Mouse (Mus musculus) forebrain, embryonic 12.5 days (tissue): ENCODE measurements around the gene Rexo1. TPM values are rescaled to one million over a fixed set of nuclear protein-coding genes. Genes with fewer than 3 reads are reported as not detected.

Experiments
- ATAC-seq: fragments of 200-750 bp; cut with Nextera tagmentation; 2 replicates; pipeline ENCODE4 v1.8.0; 2017; ENCODE audit warnings: moderate TSS enrichment; ENCODE audit not compliant: low FRiP score
- H3K27ac ChIP-seq: fragments of 300-500 bp; sonication (generic); 2 replicates; pipeline ENCODE4 v1.5.1; 2016; ENCODE audit warnings: mild to moderate bottlenecking
- H3K27me3 ChIP-seq: fragments of 300-500 bp; sonication (generic); 2 replicates; pipeline ENCODE4 v1.6.1; 2016; ENCODE audit warnings: mild to moderate bottlenecking
- H3K36me3 ChIP-seq: fragments of 300-500 bp; sonication (generic); replicated peaks from 2 replicates; pipeline ENCODE4 v1.6.1; 2016; ENCODE audit warnings: mild to moderate bottlenecking
- H3K4me1 ChIP-seq: fragments of 300-500 bp; sonication (generic); 2 replicates; pipeline ENCODE4 v1.6.1; 2016
- H3K4me2 ChIP-seq: fragments of 300-500 bp; sonication (generic); 2 replicates; pipeline ENCODE4 v1.6.1; 2016; ENCODE audit warnings: mild to moderate bottlenecking, moderate library complexity
- H3K4me3 ChIP-seq: fragments of 300-500 bp; sonication (generic); replicated peaks from 2 replicates; pipeline ENCODE4 v1.5.1; 2016; ENCODE audit warnings: mild to moderate bottlenecking
- H3K9ac ChIP-seq: fragments of 300-500 bp; sonication (generic); 2 replicates; pipeline ENCODE4 v1.6.1; 2016; ENCODE audit warnings: mild to moderate bottlenecking
- H3K9me3 ChIP-seq: fragments of 300-500 bp; sonication (generic); 2 replicates; pipeline ENCODE4 v1.6.1; 2016
- WGBS: fragments of 180-500 bp; shearing (Covaris S2); methylation state at CpG from one replicate; pipeline ENCODE4 v1.1.7; 2016; 5-methylcytosine and 5-hydroxymethylcytosine counted together
- polyA plus RNA-seq: library from polyadenylated mRNA; unstranded; fragments of >200 nt; fragmentation: Nextera tagmentation; extraction: Ambion mirVana; gene quantifications from 2 replicates; pipeline ENCODE4 v1.2.1, GENCODE M21; 2016

The Rexo1 gene
- polyA plus RNA-seq, 1 experiment from 2014 or later: 31.0 TPM

GRCm38 (mm10) chr10:80513739-80514138 is 47.6 kb downstream of the Rexo1 start:
- Histone ChIP-seq H3K4me1 (peaks cover 18% of the 10 kb centered on the region), H3K9me3 (no peaks in the 10 kb centered on the region), H3K36me3 (no peaks in the 10 kb centered on the region), H3K27ac (no peak overlapping the region), H3K4me3 (peak overlapping the region; percentile 7; the same call in 1 of the 2 replicates), H3K4me2 (0 out of 2 replicates have a peak overlapping the region, but pooled peaks have one; percentile 21), H3K27me3 (peaks cover 63% of the 10 kb centered on the region), H3K9ac (peak overlapping the region; percentile 33)
- ATAC-seq: no peak
- 8% methylated on average over 19 of the region's 19 CpGs for WGBS

GRCm38 (mm10) chr10:80510273-80510660 is 51.1 kb downstream of the Rexo1 start:
- no peak overlapping the region for H3K4me3 ChIP-seq
- peaks cover 87% of the 10 kb centered on the region for H3K27me3 ChIP-seq
- H3K27ac ChIP-seq: no peak overlapping the region
- no peak overlapping the region for H3K9ac ChIP-seq
- no peaks in the 10 kb centered on the region for H3K9me3 ChIP-seq
- peaks cover 23% of the 10 kb centered on the region for H3K4me1 ChIP-seq
- ATAC-seq: no peak
- H3K4me2 ChIP-seq: no peak overlapping the region
- 57% methylated on average over 10 of the region's 10 CpGs for WGBS
- H3K36me3 ChIP-seq: no peaks in the 10 kb centered on the region

- H3K27ac ChIP-seq: no peak overlapping the region
- H3K27me3 ChIP-seq: peaks cover 87% of the 10 kb centered on the region
- H3K9ac ChIP-seq: 0 out of 2 replicates have a peak overlapping the region, but pooled peaks have one; percentile 17
- peak; percentile 57; the same call in 1 of the 2 replicates for ATAC-seq
- H3K4me3 ChIP-seq: peak overlapping the region; percentile 32
- peaks cover 27% of the 10 kb centered on the region for H3K4me1 ChIP-seq
- H3K36me3 ChIP-seq: no peaks in the 10 kb centered on the region
- no peaks in the 10 kb centered on the region for H3K9me3 ChIP-seq
- 10% methylated on average over 20 of the region's 20 CpGs for WGBS
- peak overlapping the region; percentile 57 for H3K4me2 ChIP-seq
Measured at GRCm38 (mm10) chr10:80509412-80510272, 51.7 kb downstream of the Rexo1 start.

GRCm38 (mm10) chr10:80506222-80506621 is 55.1 kb downstream of the Rexo1 start:
- Histone ChIP-seq H3K27ac (no peak overlapping the region), H3K27me3 (peaks cover 88% of the 10 kb centered on the region), H3K9me3 (no peaks in the 10 kb centered on the region), H3K36me3 (no peaks in the 10 kb centered on the region), H3K4me1 (peaks cover 14% of the 10 kb centered on the region), H3K9ac (no peak overlapping the region), H3K4me2 (no peak overlapping the region), H3K4me3 (no peak overlapping the region)
- WGBS: 0% methylated on average over 11 of the region's 11 CpGs
- 0 out of 2 replicates have a peak, but pooled peaks have one; percentile 25 for ATAC-seq

GRCm38 (mm10) chr10:80504724-80505123 is 56.6 kb downstream of the Rexo1 start:
- Histone ChIP-seq H3K27ac (no peak overlapping the region), H3K9ac (no peak overlapping the region), H3K27me3 (peaks cover 91% of the 10 kb centered on the region), H3K9me3 (no peaks in the 10 kb centered on the region), H3K4me2 (no peak overlapping the region), H3K4me3 (no peak overlapping the region), H3K36me3 (no peaks in the 10 kb centered on the region), H3K4me1 (peaks cover 12% of the 10 kb centered on the region)
- ATAC-seq: peak; percentile 21; the same call in 1 of the 2 replicates
- WGBS: 3% methylated on average over 8 of the region's 9 CpGs

GRCm38 (mm10) chr10:80503599-80504220 is 57.6 kb downstream of the Rexo1 start:
- H3K9ac ChIP-seq: no peak overlapping the region
- under 1% methylated on average over 27 of the region's 27 CpGs for WGBS
- no peaks in the 10 kb centered on the region for H3K9me3 ChIP-seq
- H3K4me1 ChIP-seq: peaks cover 9% of the 10 kb centered on the region
- 0 out of 2 replicates have a peak overlapping the region, but pooled peaks have one; percentile 3 for H3K4me3 ChIP-seq
- H3K36me3 ChIP-seq: no peaks in the 10 kb centered on the region
- no peak for ATAC-seq
- no peak overlapping the region; the same call in 1 of the 2 replicates for H3K4me2 ChIP-seq
- H3K27me3 ChIP-seq: peaks cover 93% of the 10 kb centered on the region
- no peak overlapping the region for H3K27ac ChIP-seq

- Histone ChIP-seq H3K4me3 (no peak overlapping the region), H3K9me3 (no peaks in the 10 kb centered on the region), H3K36me3 (no peaks in the 10 kb centered on the region), H3K4me1 (peaks cover 9% of the 10 kb centered on the region), H3K4me2 (no peak overlapping the region), H3K9ac (no peak overlapping the region), H3K27ac (no peak overlapping the region), H3K27me3 (peaks cover 95% of the 10 kb centered on the region)
- WGBS: under 1% methylated on average over 22 of the region's 22 CpGs
- ATAC-seq: no peak
Measured at GRCm38 (mm10) chr10:80502819-80503314, 58.5 kb downstream of the Rexo1 start.

- Histone ChIP-seq H3K27me3 (peaks cover 95% of the 10 kb centered on the region), H3K4me3 (no peak overlapping the region), H3K36me3 (no peaks in the 10 kb centered on the region), H3K4me2 (no peak overlapping the region), H3K9ac (no peak overlapping the region), H3K4me1 (peaks cover 9% of the 10 kb centered on the region), H3K9me3 (no peaks in the 10 kb centered on the region), H3K27ac (no peak overlapping the region)
- ATAC-seq: no peak
- 2% methylated on average over 7 of the region's 7 CpGs for WGBS
Measured at GRCm38 (mm10) chr10:80502291-80502690, 59.1 kb downstream of the Rexo1 start.

GRCm38 (mm10) chr10:80496421-80496820 is 64.9 kb downstream of the Rexo1 start:
- under 1% methylated on average over 20 of the region's 20 CpGs for WGBS
- no peaks in the 10 kb centered on the region for H3K36me3 ChIP-seq
- peaks cover 29% of the 10 kb centered on the region for H3K4me1 ChIP-seq
- 0 out of 2 replicates have a peak overlapping the region, but pooled peaks have one; percentile 17 for H3K9ac ChIP-seq
- no peak overlapping the region for H3K27ac ChIP-seq
- H3K9me3 ChIP-seq: no peaks in the 10 kb centered on the region
- ATAC-seq: no peak
- peak overlapping the region; percentile 42; the same call in 1 of the 2 replicates for H3K4me3 ChIP-seq
- 0 out of 2 replicates have a peak overlapping the region, but pooled peaks have one; percentile 21 for H3K4me2 ChIP-seq
- H3K27me3 ChIP-seq: peaks cover 100% of the 10 kb centered on the region

- Histone ChIP-seq H3K4me1 (peaks cover 29% of the 10 kb centered on the region), H3K27ac (no peak overlapping the region)
Measured at GRCm38 (mm10) chr10:80495901-80496300, 65.5 kb downstream of the Rexo1 start.

GRCm38 (mm10) chr10:80494732-80495131 is 66.6 kb downstream of the Rexo1 start, which contains the start of gene Onecut3:
Gene Onecut3 (plus strand): TSS chr10:80494835.
- H3K4me2 ChIP-seq: peak within 1 kb of the TSS; percentile 65
- peaks cover 100% of the 10 kb centered on the region for H3K27me3 ChIP-seq
- H3K27ac ChIP-seq: no peak within 1 kb of the TSS
- H3K4me3 ChIP-seq: peak within 1 kb of the TSS; percentile 42
- WGBS: 0% methylated on average over 42 of the region's 42 CpGs
- no peaks in the 10 kb centered on the region for H3K36me3 ChIP-seq
- peak; percentile 63 for ATAC-seq
- no peak within 1 kb of the TSS; the same call in 1 of the 2 replicates for H3K9ac ChIP-seq
- no peaks in the 10 kb centered on the region for H3K9me3 ChIP-seq
- peaks cover 29% of the 10 kb centered on the region for H3K4me1 ChIP-seq

More at GRCm38 (mm10) chr10:80495901-80496300, 65.5 kb downstream of the Rexo1 start:
- no peaks in the 10 kb centered on the region for H3K9me3 ChIP-seq
- H3K4me3 ChIP-seq: peak overlapping the region; percentile 42
- H3K9ac ChIP-seq: peak overlapping the region; percentile 17; the same call in 1 of the 2 replicates
- no peaks in the 10 kb centered on the region for H3K36me3 ChIP-seq
- under 1% methylated on average over 35 of the region's 35 CpGs for WGBS
- peaks cover 100% of the 10 kb centered on the region for H3K27me3 ChIP-seq
- peak overlapping the region; percentile 65 for H3K4me2 ChIP-seq
- no peak for ATAC-seq
